Mouse (Mus musculus) midbrain, embryonic 11.5 days (tissue): ENCODE measurements around the gene Mmrn1. TPM values are rescaled to one million over a fixed set of nuclear protein-coding genes. Genes with fewer than 3 reads are reported as not detected.

Experiments
- ATAC-seq: fragments of 200-750 bp; cut with Nextera tagmentation; 2 replicates; pipeline ENCODE4 v1.8.0; 2017; ENCODE audit warnings: moderate TSS enrichment, moderate library complexity; ENCODE audit not compliant: low FRiP score
- DNase-seq: peaks from one replicate; pipeline ENCODE4 v3.0.0; 2015; ENCODE audit warnings: low spot score; ENCODE audit errors: missing footprints
- H3K27ac ChIP-seq: fragments of 300-500 bp; sonication (generic); 2 replicates; pipeline ENCODE4 v1.5.1; 2014; ENCODE audit warnings: low read depth, low read length
- H3K27me3 ChIP-seq: fragments of 300-500 bp; sonication (generic); 2 replicates; pipeline ENCODE4 v1.6.1; 2014; ENCODE audit warnings: mild to moderate bottlenecking, low read length, moderate library complexity, mixed read lengths; ENCODE audit not compliant: control insufficient read depth, insufficient read depth
- H3K36me3 ChIP-seq: fragments of 300-500 bp; sonication (generic); 2 replicates; pipeline ENCODE4 v1.6.1; 2014; ENCODE audit warnings: mild to moderate bottlenecking, low read length, moderate library complexity, mixed read lengths; ENCODE audit not compliant: control insufficient read depth, insufficient read depth
- H3K4me1 ChIP-seq: fragments of 300-500 bp; sonication (generic); 2 replicates; pipeline ENCODE4 v1.6.1; 2014; ENCODE audit warnings: low read length; ENCODE audit not compliant: control insufficient read depth, insufficient read depth
- H3K4me2 ChIP-seq: fragments of 300-500 bp; sonication (generic); 2 replicates; pipeline ENCODE4 v1.6.1; 2014; ENCODE audit warnings: mild to moderate bottlenecking, moderate library complexity
- H3K4me3 ChIP-seq: fragments of 300-500 bp; sonication (generic); 2 replicates; pipeline ENCODE4 v1.5.1; 2014; ENCODE audit warnings: low read depth, low read length
- H3K9ac ChIP-seq: fragments of 300-500 bp; sonication (generic); 2 replicates; pipeline ENCODE4 v1.6.1; 2014; ENCODE audit warnings: low read length
- H3K9me3 ChIP-seq: fragments of 300-500 bp; sonication (generic); 2 replicates; pipeline ENCODE4 v1.6.1; 2016; ENCODE audit warnings: low read length; ENCODE audit not compliant: control insufficient read depth
- WGBS: fragments of 180-500 bp; shearing (Covaris S2); extraction: QIAGEN DNeasy Blood & Tissue Kit; methylation state at CpG from one replicate; pipeline ENCODE4 v1.1.7; 2014; 5-methylcytosine and 5-hydroxymethylcytosine counted together
- polyA plus RNA-seq: library from polyadenylated mRNA; unstranded; fragments of >200 nt; fragmentation: Nextera tagmentation; extraction: Ambion mirVana; gene quantifications from 2 replicates; pipeline ENCODE4 v1.2.1, GENCODE M21; 2014

The Mmrn1 gene
- polyA plus RNA-seq, 1 experiment from 2014 or later: 5.7 TPM

- no peak for DNase-seq
- H3K9ac ChIP-seq: no peak overlapping the region
- ATAC-seq: no peak
- H3K4me3 ChIP-seq: no peak overlapping the region
- H3K36me3 ChIP-seq: no peaks in the 10 kb centered on the region
- H3K4me1 ChIP-seq: no peaks in the 10 kb centered on the region
- no peak overlapping the region for H3K4me2 ChIP-seq
- no peaks in the 10 kb centered on the region for H3K9me3 ChIP-seq
- H3K27me3 ChIP-seq: no peaks in the 10 kb centered on the region
- WGBS: 71% methylated on average over 1 of the region's 1 CpGs
- no peak overlapping the region for H3K27ac ChIP-seq
Measured at GRCm38 (mm10) chr6:60984360-60984759, 59.6 kb downstream of the Mmrn1 start.

- no peaks in the 10 kb centered on the region for H3K27me3 ChIP-seq
- H3K36me3 ChIP-seq: no peaks in the 10 kb centered on the region
- 40% methylated on average over 2 of the region's 2 CpGs for WGBS
- no peak overlapping the region for H3K27ac ChIP-seq
- no peak overlapping the region for H3K4me2 ChIP-seq
- no peak for ATAC-seq
- no peak overlapping the region for H3K4me3 ChIP-seq
- no peak for DNase-seq
- no peak overlapping the region for H3K9ac ChIP-seq
- no peaks in the 10 kb centered on the region for H3K9me3 ChIP-seq
- H3K4me1 ChIP-seq: no peaks in the 10 kb centered on the region
Measured at GRCm38 (mm10) chr6:60985919-60986318, 61.1 kb downstream of the Mmrn1 start.

GRCm38 (mm10) chr6:60986914-60987313, 62.1 kb downstream of the Mmrn1 start:
- H3K27me3 ChIP-seq: no peaks in the 10 kb centered on the region
- no peaks in the 10 kb centered on the region for H3K36me3 ChIP-seq
- H3K4me3 ChIP-seq: no peak overlapping the region
- DNase-seq: no peak
- no peak overlapping the region for H3K9ac ChIP-seq
- no peak for ATAC-seq
- H3K4me2 ChIP-seq: no peak overlapping the region
- no peak overlapping the region for H3K27ac ChIP-seq
- WGBS: 87% methylated on average over 11 of the region's 11 CpGs
- H3K9me3 ChIP-seq: no peaks in the 10 kb centered on the region
- H3K4me1 ChIP-seq: no peaks in the 10 kb centered on the region

- H3K27ac ChIP-seq: no peak overlapping the region
- H3K9me3 ChIP-seq: no peaks in the 10 kb centered on the region
- H3K4me3 ChIP-seq: no peak overlapping the region
- H3K4me1 ChIP-seq: no peaks in the 10 kb centered on the region
- H3K27me3 ChIP-seq: no peaks in the 10 kb centered on the region
- H3K36me3 ChIP-seq: no peaks in the 10 kb centered on the region
- 89% methylated on average over 3 of the region's 3 CpGs for WGBS
- H3K4me2 ChIP-seq: no peak overlapping the region
- H3K9ac ChIP-seq: no peak overlapping the region
- DNase-seq (no peak), ATAC-seq (no peak)
Measured at GRCm38 (mm10) chr6:60987804-60988203, 63.0 kb downstream of the Mmrn1 start.

GRCm38 (mm10) chr6:60992366-60992765, 67.6 kb downstream of the Mmrn1 start:
- Histone ChIP-seq H3K36me3 (no peaks in the 10 kb centered on the region), H3K27ac (no peak overlapping the region), H3K4me3 (no peak overlapping the region), H3K27me3 (no peaks in the 10 kb centered on the region), H3K4me1 (no peaks in the 10 kb centered on the region; the same call in 1 of the 2 replicates), H3K9ac (no peak overlapping the region), H3K4me2 (no peak overlapping the region), H3K9me3 (no peaks in the 10 kb centered on the region)
- ATAC-seq (no peak), DNase-seq (no peak)
- WGBS: 90% methylated on average over 1 of the region's 1 CpGs

- H3K4me2 ChIP-seq: no peak overlapping the region
- no peak overlapping the region for H3K9ac ChIP-seq
- H3K9me3 ChIP-seq: no peaks in the 10 kb centered on the region
- 70% methylated on average over 4 of the region's 4 CpGs for WGBS
- H3K36me3 ChIP-seq: no peaks in the 10 kb centered on the region
- H3K27ac ChIP-seq: no peak overlapping the region
- ATAC-seq (peak; percentile 55; the same call in 1 of the 2 replicates), DNase-seq (no peak)
- H3K4me3 ChIP-seq: no peak overlapping the region
- no peaks in the 10 kb centered on the region; the same call in 1 of the 2 replicates for H3K4me1 ChIP-seq
- no peaks in the 10 kb centered on the region for H3K27me3 ChIP-seq
Measured at GRCm38 (mm10) chr6:60993386-60994108, 68.8 kb downstream of the Mmrn1 start.

- Histone ChIP-seq H3K36me3 (no peaks in the 10 kb centered on the region), H3K9ac (no peak overlapping the region), H3K27ac (no peak overlapping the region), H3K4me1 (no peaks in the 10 kb centered on the region; the same call in 1 of the 2 replicates), H3K9me3 (no peaks in the 10 kb centered on the region), H3K4me2 (no peak overlapping the region), H3K27me3 (no peaks in the 10 kb centered on the region), H3K4me3 (no peak overlapping the region)
- 8% methylated on average over 6 of the region's 6 CpGs for WGBS
- DNase-seq (no peak), ATAC-seq (peak; percentile 74)
Measured at GRCm38 (mm10) chr6:60994114-60994513, 69.3 kb downstream of the Mmrn1 start.

GRCm38 (mm10) chr6:60994521-60994920, 69.7 kb downstream of the Mmrn1 start:
- H3K4me2 ChIP-seq: no peak overlapping the region
- peak; percentile 14; the same call in 1 of the 2 replicates for ATAC-seq

GRCm38 (mm10) chr6:60995596-60995995, 70.8 kb downstream of the Mmrn1 start:
- Histone ChIP-seq H3K9ac (no peak overlapping the region), H3K36me3 (no peaks in the 10 kb centered on the region), H3K27ac (no peak overlapping the region), H3K4me2 (no peak overlapping the region), H3K4me3 (no peak overlapping the region), H3K9me3 (no peaks in the 10 kb centered on the region), H3K4me1 (no peaks in the 10 kb centered on the region; the same call in 1 of the 2 replicates), H3K27me3 (no peaks in the 10 kb centered on the region)
- WGBS: 82% methylated on average over 6 of the region's 6 CpGs
- no peak for DNase-seq
- ATAC-seq: no peak

More at GRCm38 (mm10) chr6:60994521-60994920, 69.7 kb downstream of the Mmrn1 start:
- Histone ChIP-seq H3K27ac (no peak overlapping the region), H3K9ac (no peak overlapping the region), H3K27me3 (no peaks in the 10 kb centered on the region), H3K4me1 (no peaks in the 10 kb centered on the region; the same call in 1 of the 2 replicates), H3K36me3 (no peaks in the 10 kb centered on the region), H3K4me3 (no peak overlapping the region), H3K9me3 (no peaks in the 10 kb centered on the region)
- DNase-seq: no peak
- WGBS: 32% methylated on average over 10 of the region's 10 CpGs
